Mouse (Mus musculus) CH12.LX (cell line): ENCODE results near the gene Agpat3. TPM values are rescaled to one million over a fixed set of nuclear protein-coding genes. Genes with fewer than 3 reads are reported as not detected.

Experiments used
- DNase-seq: peaks from one replicate; pipeline ENCODE4 v3.0.0-alpha.2; 2013; ENCODE audit errors: extremely low read depth
- H3K27ac ChIP-seq: 2 replicates; pipeline ENCODE4 v1.5.1; 2012; ENCODE audit warnings: low read depth, mild to moderate bottlenecking, control low read depth, moderate library complexity; ENCODE audit not compliant: insufficient read depth
- H3K27me3 ChIP-seq: replicated peaks from 2 replicates; pipeline ENCODE3; 2012; ENCODE audit warnings: inconsistent platforms
- H3K36me3 ChIP-seq, 2 experiments: replicated peaks in 1 of 2; 2 replicates each; pipeline versions ENCODE3 to v1.6.1; 2012; ENCODE audit warnings: inconsistent platforms in 1 of 2, low read length in 1 of 2, mild to moderate bottlenecking in 1 of 2, mixed read lengths in 1 of 2, moderate library complexity in 1 of 2; ENCODE audit not compliant: control insufficient read depth in 1 of 2, insufficient read depth in 1 of 2
- H3K4me1 ChIP-seq, 2 experiments: 2 replicates each; pipeline ENCODE4 v1.6.1; 2012; ENCODE audit warnings: inconsistent platforms in 1 of 2, moderate library complexity in 1 of 2; ENCODE audit not compliant: insufficient read depth in 2 of 2, control insufficient read depth in 1 of 2
- H3K4me2 ChIP-seq: 2 replicates; pipeline ENCODE4 v1.6.1; 2012; ENCODE audit warnings: low read depth, mild to moderate bottlenecking, control low read depth; ENCODE audit not compliant: poor library complexity, insufficient read depth, severe bottlenecking
- H3K4me3 ChIP-seq, 3 experiments: fragments of 150-350 bp in 1 of 3; sonication (generic) in 1 of 3; replicated peaks in 1 of 3; 2 replicates each; pipeline versions ENCODE3 to v1.5.1; 2011 to 2012; ENCODE audit warnings: low read depth in 2 of 3, low read length in 2 of 3, mild to moderate bottlenecking in 2 of 3, moderate library complexity in 2 of 3, control low read depth in 1 of 3, improper control_type of control experiment in 1 of 3, inconsistent platforms in 1 of 3, mixed read lengths in 1 of 3; ENCODE audit not compliant: poor library complexity in 1 of 3
- H3K79me2 ChIP-seq: replicated peaks from 2 replicates; pipeline ENCODE4 v1.6.1; 2012; ENCODE audit warnings: mild to moderate bottlenecking, moderate library complexity; ENCODE audit not compliant: control insufficient read depth, poor library complexity, insufficient read depth, severe bottlenecking; ENCODE audit errors: extremely low read depth
- H3K9ac ChIP-seq: 2 replicates; pipeline ENCODE4 v1.6.1; 2012; ENCODE audit warnings: low read depth, mild to moderate bottlenecking, control low read depth, moderate library complexity; ENCODE audit not compliant: insufficient read depth
- H3K9me3 ChIP-seq: replicated peaks from 2 replicates; pipeline ENCODE3; 2012; ENCODE audit warnings: low read length, inconsistent platforms, mixed read lengths
- BHLHE40 ChIP-seq: IDR thresholded peaks from 2 replicates; pipeline ENCODE4 v1.6.1; 2011; ENCODE audit warnings: mild to moderate bottlenecking, low read depth, low read length, improper control_type of control experiment
- CHD1 ChIP-seq: IDR thresholded peaks from 2 replicates; pipeline ENCODE4 v1.6.1; 2012; ENCODE audit warnings: low read depth, low read length, improper control_type of control experiment, inconsistent platforms
- ETS1 ChIP-seq: conservative IDR thresholded peaks from 2 replicates; pipeline ENCODE4 v1.6.1; 2012; ENCODE audit warnings: low read depth, mild to moderate bottlenecking, inconsistent platforms, low read length, improper control_type of control experiment, moderate library complexity
- GABPA ChIP-seq: IDR thresholded peaks from 2 replicates; pipeline ENCODE4 v1.6.1; 2012; ENCODE audit warnings: low read depth, low read length, improper control_type of control experiment, inconsistent platforms; ENCODE audit not compliant: insufficient replicate concordance
- JUN ChIP-seq: IDR thresholded peaks from 2 replicates; pipeline ENCODE4 v1.6.1; 2011; ENCODE audit warnings: low read depth, mild to moderate bottlenecking, low read length, improper control_type of control experiment, moderate library complexity; ENCODE audit not compliant: insufficient read depth
- MAX ChIP-seq: IDR thresholded peaks from 2 replicates; pipeline ENCODE4 v1.6.1; 2011; ENCODE audit warnings: low read length, improper control_type of control experiment
- MAZ ChIP-seq: IDR thresholded peaks from 2 replicates; pipeline ENCODE4 v1.6.1; 2012; ENCODE audit warnings: low read depth, mild to moderate bottlenecking, inconsistent platforms, low read length, improper control_type of control experiment, moderate library complexity
- NRF1 ChIP-seq: IDR thresholded peaks from 2 replicates; pipeline ENCODE4 v1.6.1; 2014; ENCODE audit warnings: low read depth, mild to moderate bottlenecking, inconsistent platforms, low read length, improper control_type of control experiment, moderate library complexity
- POLR2AphosphoS2 ChIP-seq: IDR thresholded peaks from 2 replicates; pipeline ENCODE4 v1.6.1; 2011; ENCODE audit warnings: low read depth, low read length, improper control_type of control experiment
- RAD21 ChIP-seq: IDR thresholded peaks from 2 replicates; pipeline ENCODE4 v1.6.1; 2011; ENCODE audit warnings: low read depth, mild to moderate bottlenecking, low read length, improper control_type of control experiment, moderate library complexity
- RCOR1 ChIP-seq: conservative IDR thresholded peaks from 2 replicates; pipeline ENCODE4 v1.6.1; 2012; ENCODE audit warnings: low read depth, mild to moderate bottlenecking, inconsistent platforms, low read length, improper control_type of control experiment
- TBP ChIP-seq: conservative IDR thresholded peaks from 2 replicates; pipeline ENCODE4 v1.6.1; 2011; ENCODE audit warnings: low read depth, low read length, improper control_type of control experiment
- TCF12 ChIP-seq: IDR thresholded peaks from 2 replicates; pipeline ENCODE4 v1.6.1; 2014; ENCODE audit warnings: low read depth, mild to moderate bottlenecking, inconsistent platforms, low read length, improper control_type of control experiment
- UBTF ChIP-seq: IDR thresholded peaks from 2 replicates; pipeline ENCODE4 v1.6.1; 2012; ENCODE audit warnings: low read depth, mild to moderate bottlenecking, inconsistent platforms, low read length, improper control_type of control experiment, moderate library complexity
- USF1 ChIP-seq: IDR thresholded peaks from 2 replicates; pipeline ENCODE4 v1.6.1; 2014; ENCODE audit warnings: low read depth, mild to moderate bottlenecking, inconsistent platforms, low read length, improper control_type of control experiment
- USF2 ChIP-seq: conservative IDR thresholded peaks from 2 replicates; pipeline ENCODE4 v1.6.1; 2011; ENCODE audit warnings: low read depth, low read length, improper control_type of control experiment
- dilution Hi-C: fragments of 300-500 bp; cut with MboI; formaldehyde crosslinking; loops from 2 replicates; pipeline ENCODE4 v1.14.3; 2020; ENCODE audit warnings: low sequenced_read_pairs; ENCODE audit not compliant: extremely low pct_unique_long_range_greater_than_20kb, extremely low pct_ligation_motif_present
- in situ Hi-C: fragments of 300-500 bp; cut with MboI; formaldehyde crosslinking; loops from 3 replicates; pipeline ENCODE4 v1.14.3; 2019; ENCODE audit warnings: low sequenced_read_pairs, low pct_ligation_motif_present, low pct_unique_long_range_greater_than_20kb, mixed read lengths
- polyA plus RNA-seq: library from polyadenylated mRNA; unstranded; fragments of >175 nt; gene quantifications from 2 replicates; pipeline ENCODE4 v1.2.1, GENCODE M21; 2012; ENCODE audit warnings: low read depth; ENCODE audit not compliant: insufficient read length
- total RNA-seq, 2 experiments: library from RNA; depleted of rRNA; stranded (reverse); fragments of 300-350 nt in 1 of 2; fragments of >200 nt in 1 of 2; gene quantifications; 2 replicates each; pipeline ENCODE4 v1.2.3; 2012 to 2014

Gene Agpat3
- total and polyA plus RNA-seq, 3 experiments, result 36.7 to 67.2 (median 63.1) TPM

GRCm38 (mm10) chr10:78321133-78321757 lies 31.0 kb downstream of the Agpat3 start:
- Histone ChIP-seq H3K4me3 (no peak overlapping the region), H3K4me2 (no peak overlapping the region), H3K9me3 (no peaks in the 10 kb centered on the region), H3K27me3 (no peaks in the 10 kb centered on the region), H3K4me1 (peaks cover 0 to 14% of the 10 kb centered on the region in 2 experiments; a peak in 2 of 4 replicates), H3K79me2 (no peaks in the 10 kb centered on the region), H3K36me3 (peaks cover 0 to 25% of the 10 kb centered on the region in 2 experiments), H3K27ac (no peak overlapping the region), H3K9ac (no peak overlapping the region)
- no peak for TF ChIP-seq TBP
- no peak for TF ChIP-seq NRF1
- no peak for TF ChIP-seq UBTF
- TF ChIP-seq MAX, result no peak
- no peak for TF ChIP-seq ETS1
- TF ChIP-seq CHD1, result no peak
- TF ChIP-seq MAZ, result no peak
- no peak for TF ChIP-seq POLR2AphosphoS2
- no peak for TF ChIP-seq JUN
- no peak for TF ChIP-seq RAD21
- dilution Hi-C loops, result no loop called here
- in situ Hi-C loops, result no loop called here
- no peak for DNase-seq

GRCm38 (mm10) chr10:78320526-78320925 lies 31.8 kb downstream of the Agpat3 start:
- no peaks in the 10 kb centered on the region for H3K9me3 ChIP-seq
- DNase-seq, result no peak
- H3K36me3 ChIP-seq, result peaks cover 0 to 22% of the 10 kb centered on the region in 2 experiments
- no peak overlapping the region for H3K4me3 ChIP-seq
- H3K4me2 ChIP-seq, result no peak overlapping the region
- H3K79me2 ChIP-seq, result no peaks in the 10 kb centered on the region
- no peak overlapping the region for H3K27ac ChIP-seq
- peaks cover 0 to 14% of the 10 kb centered on the region in 2 experiments; a peak in 2 of 4 replicates for H3K4me1 ChIP-seq
- no peaks in the 10 kb centered on the region for H3K27me3 ChIP-seq
- dilution Hi-C loops (no loop called here), in situ Hi-C loops (no loop called here)
- TF ChIP-seq ETS1, result no peak
- TF ChIP-seq RCOR1, result no peak
- TF ChIP-seq UBTF, result no peak
- TF ChIP-seq MAX, result no peak
- no peak for TF ChIP-seq USF1
- no peak for TF ChIP-seq BHLHE40
- TF ChIP-seq TCF12, result no peak
- no peak for TF ChIP-seq GABPA
- no peak for TF ChIP-seq USF2
- H3K9ac ChIP-seq, result no peak overlapping the region
